Comparison of ENCODE assay signal across 8 mouse cellular contexts in the genomic region with DNA sequence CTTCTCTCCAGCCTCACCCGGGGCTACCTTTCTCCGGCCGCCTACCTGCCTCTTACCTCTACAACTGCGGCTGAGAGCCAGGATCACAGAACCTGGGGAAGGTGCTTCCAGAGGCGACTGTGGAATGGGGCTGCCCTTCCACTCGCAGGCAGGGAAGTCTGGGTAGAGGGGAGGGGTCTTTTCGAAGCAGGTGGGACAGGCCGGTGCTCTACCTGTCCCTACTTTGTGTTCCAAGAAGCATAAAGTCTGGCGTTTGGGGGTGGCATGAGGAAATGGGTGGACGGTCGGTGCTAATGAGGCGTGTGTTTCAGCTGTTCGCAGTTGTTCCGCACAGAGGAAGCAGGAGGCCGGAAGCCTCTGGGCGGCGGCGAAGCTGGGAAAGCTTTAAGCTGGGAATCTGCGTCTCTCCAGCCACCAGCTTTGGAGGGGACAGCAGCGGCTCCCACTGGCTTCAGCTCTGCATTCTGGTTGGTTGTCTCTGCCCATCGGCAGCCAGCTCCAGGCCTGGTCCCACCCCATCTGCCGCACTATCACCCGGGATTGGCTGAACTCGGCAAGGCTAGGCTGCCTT.
A peak's percentile ranks its signal among the peaks of the same experiment; 100 is the strongest.
DNase-seq lines count a peak whose midpoint lies in the region; ATAC-seq and TF ChIP-seq lines count a peak whose summit lies in the region.

No protein-coding gene starts in this region.

- peak; percentile 98 for DNase-seq in brain, adult 2 months (ENCODE audit: low read depth, low spot score)
- peak; percentile 88 for DNase-seq in embryonic facial prominence, embryonic 11.5 days (ENCODE audit: low spot score)
- peak; percentile 99 for DNase-seq in heart, adult 11 months
- peak; percentile 89 to 90 for DNase-seq in left cerebral cortex, postnatal 10 days (ENCODE audit: extremely low spot score in 1 of 2, low spot score in 2 of 2)
- DNase-seq in right cerebral cortex, postnatal 25 days = peak; percentile 88
- no peak for DNase-seq in c-Kit-positive CD71-positive TER-119-positive erythroid progenitor cells, embryonic 14.5 days (ENCODE audit: low spot score)

- peak overlapping the region; percentile 69 for H3K9ac ChIP-seq in embryonic facial prominence, embryonic 11.5 days (replicated peaks; ENCODE audit: low read length)
- H3K9ac ChIP-seq in intestine, postnatal 0 days (ENCODE audit: low read depth, low read length) = peak overlapping the region; percentile 32; the same call in 1 of the 2 replicates

- H3K4me2 ChIP-seq in embryonic facial prominence, embryonic 11.5 days (ENCODE audit: low read depth, low read length) = peak overlapping the region; percentile 81
- H3K4me2 ChIP-seq in intestine, postnatal 0 days (replicated peaks; ENCODE audit: low read depth) = peak overlapping the region; percentile 76

- peak; percentile 94 for ATAC-seq in embryonic facial prominence, embryonic 11.5 days (replicated peaks; ENCODE audit: insufficient number of reproducible peaks, low FRiP score, low TSS enrichment, low read depth)
- peak; percentile 88 for ATAC-seq in intestine, postnatal 0 days
- ATAC-seq in megakaryocyte progenitor cell, adult 5-6 weeks (replicated peaks; ENCODE audit: poor library complexity) = peak; percentile 60

- H3K4me1 ChIP-seq in embryonic facial prominence, embryonic 11.5 days (ENCODE audit: control insufficient read depth, insufficient read depth, low read length) = no peaks in the 10 kb centered on the region
- no peaks in the 10 kb centered on the region; the same call in 1 of the 2 replicates for H3K4me1 ChIP-seq in intestine, postnatal 0 days (replicated peaks; ENCODE audit: control insufficient read depth, insufficient read depth, low read length)

- TF ChIP-seq CTCF in intestine, postnatal 0 days (IDR thresholded peaks at IDR 0.05; ENCODE audit: low read depth) = peak; percentile 39

- H3K36me3 ChIP-seq in embryonic facial prominence, embryonic 11.5 days (replicated peaks; ENCODE audit: control insufficient read depth, insufficient read depth, low read depth, low read length) = no peaks in the 10 kb centered on the region
- no peaks in the 10 kb centered on the region for H3K36me3 ChIP-seq in intestine, postnatal 0 days (ENCODE audit: control insufficient read depth, insufficient read depth)

- peak overlapping the region; percentile 42 for H3K4me3 ChIP-seq in embryonic facial prominence, embryonic 11.5 days (ENCODE audit: low read depth, low read length)
- peak overlapping the region; percentile 28 for H3K4me3 ChIP-seq in intestine, postnatal 0 days (ENCODE audit: low read depth, low read length)

- no peak overlapping the region for H3K27ac ChIP-seq in embryonic facial prominence, embryonic 11.5 days (replicated peaks; ENCODE audit: low read depth, low read length)
- no peak overlapping the region for H3K27ac ChIP-seq in intestine, postnatal 0 days (ENCODE audit: low read depth, low read length)

- no peaks in the 10 kb centered on the region for H3K27me3 ChIP-seq in embryonic facial prominence, embryonic 11.5 days (ENCODE audit: control insufficient read depth, insufficient read depth, low read length)
- H3K27me3 ChIP-seq in intestine, postnatal 0 days (replicated peaks; ENCODE audit: control insufficient read depth, insufficient read depth, low read length) = no peaks in the 10 kb centered on the region

- WGBS in embryonic facial prominence, embryonic 11.5 days = 7% methylated on average over 24 of the region's 24 CpGs
- 2% methylated on average over 24 of the region's 24 CpGs for WGBS in intestine, postnatal 0 days

- intact Hi-C loops in left cerebral cortex, postnatal 10 days (cut with DNase I) = no loop called here

- no peaks in the 10 kb centered on the region for H3K9me3 ChIP-seq in embryonic facial prominence, embryonic 11.5 days (replicated peaks; ENCODE audit: control insufficient read depth, low read length)
- no peaks in the 10 kb centered on the region for H3K9me3 ChIP-seq in intestine, postnatal 0 days (ENCODE audit: control insufficient read depth)
